Mouse (Mus musculus) forebrain, embryonic 12.5 days (tissue): Measurements from ENCODE around the gene Chl1. TPM values are rescaled to one million over a fixed set of nuclear protein-coding genes. Genes with fewer than 3 reads are reported as not detected.

Experiments used
- ATAC-seq: fragments of 200-750 bp; cut with Nextera tagmentation; 2 replicates; pipeline ENCODE4 v1.8.0; 2017; ENCODE audit warnings: moderate TSS enrichment; ENCODE audit not compliant: low FRiP score
- H3K27ac ChIP-seq: fragments of 300-500 bp; sonication (generic); 2 replicates; pipeline ENCODE4 v1.5.1; 2016; ENCODE audit warnings: mild to moderate bottlenecking
- H3K27me3 ChIP-seq: fragments of 300-500 bp; sonication (generic); 2 replicates; pipeline ENCODE4 v1.6.1; 2016; ENCODE audit warnings: mild to moderate bottlenecking
- H3K36me3 ChIP-seq: fragments of 300-500 bp; sonication (generic); replicated peaks from 2 replicates; pipeline ENCODE4 v1.6.1; 2016; ENCODE audit warnings: mild to moderate bottlenecking
- H3K4me1 ChIP-seq: fragments of 300-500 bp; sonication (generic); 2 replicates; pipeline ENCODE4 v1.6.1; 2016
- H3K4me2 ChIP-seq: fragments of 300-500 bp; sonication (generic); 2 replicates; pipeline ENCODE4 v1.6.1; 2016; ENCODE audit warnings: mild to moderate bottlenecking, moderate library complexity
- H3K4me3 ChIP-seq: fragments of 300-500 bp; sonication (generic); replicated peaks from 2 replicates; pipeline ENCODE4 v1.5.1; 2016; ENCODE audit warnings: mild to moderate bottlenecking
- H3K9ac ChIP-seq: fragments of 300-500 bp; sonication (generic); 2 replicates; pipeline ENCODE4 v1.6.1; 2016; ENCODE audit warnings: mild to moderate bottlenecking
- H3K9me3 ChIP-seq: fragments of 300-500 bp; sonication (generic); 2 replicates; pipeline ENCODE4 v1.6.1; 2016
- WGBS: fragments of 180-500 bp; shearing (Covaris S2); methylation state at CpG from one replicate; pipeline ENCODE4 v1.1.7; 2016; 5-methylcytosine and 5-hydroxymethylcytosine counted together
- polyA plus RNA-seq: library from polyadenylated mRNA; unstranded; fragments of >200 nt; fragmentation: Nextera tagmentation; extraction: Ambion mirVana; gene quantifications from 2 replicates; pipeline ENCODE4 v1.2.1, GENCODE M21; 2016

Chl1 gene
- polyA plus RNA-seq, 1 experiment from 2014 or later: 22.9 TPM

GRCm38 (mm10) chr6:103677072-103677471, 166.7 kb downstream of the Chl1 start:
- H3K4me2 ChIP-seq: no peak overlapping the region
- WGBS: 96% methylated on average over 1 of the region's 1 CpGs
- no peak overlapping the region for H3K9ac ChIP-seq
- H3K36me3 ChIP-seq: no peaks in the 10 kb centered on the region
- no peak overlapping the region for H3K4me3 ChIP-seq
- H3K4me1 ChIP-seq: peaks cover 4% of the 10 kb centered on the region; the same call in 1 of the 2 replicates
- H3K27ac ChIP-seq: no peak overlapping the region
- no peaks in the 10 kb centered on the region for H3K9me3 ChIP-seq
- ATAC-seq: no peak
- no peaks in the 10 kb centered on the region for H3K27me3 ChIP-seq

DNA sequence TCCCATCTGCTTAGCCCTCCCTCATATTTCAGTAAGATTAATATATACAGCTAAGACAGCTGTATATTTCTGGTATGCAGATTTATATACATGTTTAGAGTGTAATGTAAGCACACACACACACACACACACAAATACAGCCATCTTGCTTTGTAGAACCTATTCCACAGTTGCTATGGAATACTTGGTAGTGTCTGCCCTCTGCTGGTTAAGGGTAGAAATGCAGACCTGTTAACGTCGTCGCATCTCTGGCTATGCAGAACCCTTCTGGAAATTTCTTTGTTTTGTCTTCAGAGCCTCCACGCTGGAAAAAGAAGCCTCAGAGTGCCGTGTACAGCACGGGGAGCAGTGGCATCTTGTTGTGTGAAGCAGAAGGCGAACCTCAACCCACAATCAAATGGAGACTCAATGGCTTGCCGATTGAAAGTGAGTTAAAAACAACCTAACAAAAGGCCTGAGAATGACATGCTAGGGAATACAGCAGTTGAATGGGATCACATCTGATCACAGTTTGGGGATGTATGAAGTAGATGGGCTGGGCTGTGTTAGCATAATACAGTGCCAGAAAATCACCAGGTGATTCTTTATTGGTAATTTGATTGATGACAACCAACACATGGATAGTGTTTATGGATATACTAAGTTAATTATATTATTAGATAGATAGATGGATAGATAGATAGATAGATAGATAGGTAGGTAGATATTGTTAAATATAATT, 172.6 kb downstream of the Chl1 start:
- Histone ChIP-seq H3K27me3 (0 out of 2 replicates have a peak, but pooled peaks cover 6% of the 10 kb centered on the region), H3K9ac (no peak overlapping the region), H3K4me3 (no peak overlapping the region), H3K9me3 (no peaks in the 10 kb centered on the region), H3K4me2 (no peak overlapping the region), H3K4me1 (no peaks in the 10 kb centered on the region), H3K27ac (no peak overlapping the region), H3K36me3 (no peaks in the 10 kb centered on the region)
- 16% methylated on average over 8 of the region's 8 CpGs for WGBS
- ATAC-seq: peak; percentile 82

DNA sequence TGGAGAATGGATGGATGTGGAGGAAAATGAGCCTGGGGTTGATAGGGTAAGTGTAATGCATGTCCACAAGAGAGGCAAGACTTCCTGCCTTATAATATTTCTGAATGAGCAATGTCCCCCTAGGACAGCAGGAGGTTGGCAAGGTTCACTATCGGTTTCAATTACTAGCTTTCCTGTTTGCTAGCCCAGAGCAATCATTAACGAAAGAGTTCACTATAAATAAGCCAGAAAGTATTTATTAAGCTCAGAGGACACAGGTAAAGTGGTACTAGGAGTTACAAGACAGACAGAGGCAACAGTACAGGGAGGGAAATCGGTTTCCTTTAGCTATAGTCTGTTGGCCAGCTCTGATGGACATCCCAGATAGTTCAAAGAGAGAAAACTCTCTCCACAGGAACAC, 182.1 kb downstream of the Chl1 start:
- no peaks in the 10 kb centered on the region for H3K36me3 ChIP-seq
- no peak overlapping the region for H3K4me2 ChIP-seq
- H3K4me3 ChIP-seq: no peak overlapping the region
- H3K9ac ChIP-seq: no peak overlapping the region
- no peaks in the 10 kb centered on the region for H3K27me3 ChIP-seq
- ATAC-seq: no peak
- WGBS: 82% methylated on average over 3 of the region's 3 CpGs
- H3K27ac ChIP-seq: no peak overlapping the region
- no peaks in the 10 kb centered on the region for H3K4me1 ChIP-seq
- no peaks in the 10 kb centered on the region for H3K9me3 ChIP-seq

DNA sequence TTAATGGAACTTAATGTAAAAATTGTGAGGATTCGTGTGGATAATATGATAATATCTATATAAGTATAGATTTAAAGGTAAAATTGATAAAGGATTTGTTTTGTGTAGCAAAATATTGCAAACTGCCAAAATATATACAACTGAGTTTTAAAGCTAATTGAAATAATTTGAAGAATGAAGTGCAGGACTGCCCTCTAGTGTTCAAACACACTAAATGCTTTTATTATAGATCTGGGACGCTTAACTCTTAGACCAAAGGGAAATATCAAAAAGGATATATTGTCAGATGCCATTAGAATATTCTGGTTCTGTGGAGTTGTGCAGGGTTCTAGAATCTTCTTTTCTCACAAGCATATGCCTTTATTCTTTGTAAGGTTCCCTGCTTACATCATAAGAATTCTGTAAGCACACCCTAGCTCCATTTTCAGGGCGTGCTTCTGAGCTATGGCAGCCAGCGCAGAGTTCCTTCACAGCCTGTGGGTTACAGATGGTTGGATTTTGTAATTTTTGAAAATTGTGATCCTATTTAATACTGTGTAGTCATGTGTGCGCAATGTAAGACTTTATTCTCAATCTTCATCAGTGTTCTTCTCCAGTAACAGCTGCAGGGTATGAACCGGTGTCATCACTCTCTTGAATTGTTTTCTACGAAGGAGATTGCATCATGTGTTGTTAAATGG, 187.1 kb downstream of the Chl1 start:
- H3K36me3 ChIP-seq: no peaks in the 10 kb centered on the region
- H3K4me2 ChIP-seq: no peak overlapping the region
- WGBS: 68% methylated on average over 7 of the region's 7 CpGs
- no peaks in the 10 kb centered on the region for H3K9me3 ChIP-seq
- H3K4me1 ChIP-seq: no peaks in the 10 kb centered on the region
- H3K4me3 ChIP-seq: no peak overlapping the region
- H3K9ac ChIP-seq: no peak overlapping the region
- H3K27ac ChIP-seq: no peak overlapping the region
- ATAC-seq: peak; percentile 23; the same call in 1 of the 2 replicates
- no peaks in the 10 kb centered on the region for H3K27me3 ChIP-seq

- H3K9me3 ChIP-seq: no peaks in the 10 kb centered on the region
- no peak overlapping the region for H3K4me2 ChIP-seq
- ATAC-seq: no peak
- no peaks in the 10 kb centered on the region for H3K4me1 ChIP-seq
- no peak overlapping the region for H3K9ac ChIP-seq
- no peaks in the 10 kb centered on the region for H3K27me3 ChIP-seq
- no peak overlapping the region for H3K4me3 ChIP-seq
- H3K36me3 ChIP-seq: no peaks in the 10 kb centered on the region
- no peak overlapping the region for H3K27ac ChIP-seq
- 67% methylated on average over 1 of the region's 1 CpGs for WGBS
Observed at GRCm38 (mm10) chr6:103699482-103699881, 189.1 kb downstream of the Chl1 start.

- 93% methylated on average over 1 of the region's 1 CpGs for WGBS
- ATAC-seq: no peak
- no peaks in the 10 kb centered on the region for H3K36me3 ChIP-seq
Observed at GRCm38 (mm10) chr6:103699895-103700294, 189.5 kb downstream of the Chl1 start.

DNA sequence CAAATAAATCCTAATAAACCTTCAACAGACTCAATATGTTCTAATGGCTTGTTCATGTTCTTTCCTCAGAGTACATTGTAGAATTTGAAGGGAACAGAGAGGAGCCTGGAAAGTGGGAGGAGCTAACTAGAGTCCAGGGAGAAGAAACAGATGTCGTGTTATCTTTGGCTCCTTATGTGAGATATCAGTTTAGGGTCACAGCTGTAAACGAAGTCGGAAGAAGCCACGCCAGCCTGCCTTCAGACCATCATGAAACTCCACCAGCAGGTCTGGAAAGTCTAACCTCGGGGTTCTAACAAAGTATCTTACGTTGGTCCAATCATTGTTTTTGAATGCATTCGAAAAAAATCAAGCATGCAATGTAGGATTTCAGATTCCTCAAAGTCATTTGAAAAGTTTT, 189.9 kb downstream of the Chl1 start:
- Histone ChIP-seq H3K27me3 (no peaks in the 10 kb centered on the region), H3K36me3 (no peaks in the 10 kb centered on the region), H3K4me2 (no peak overlapping the region), H3K4me3 (no peak overlapping the region), H3K27ac (no peak overlapping the region), H3K9ac (no peak overlapping the region), H3K9me3 (no peaks in the 10 kb centered on the region), H3K4me1 (no peaks in the 10 kb centered on the region)
- 87% methylated on average over 7 of the region's 7 CpGs for WGBS
- no peak for ATAC-seq

More at GRCm38 (mm10) chr6:103699895-103700294, 189.5 kb downstream of the Chl1 start:
- H3K4me2 ChIP-seq: no peak overlapping the region
- no peak overlapping the region for H3K9ac ChIP-seq
- H3K4me3 ChIP-seq: no peak overlapping the region
- no peak overlapping the region for H3K27ac ChIP-seq
- H3K9me3 ChIP-seq: no peaks in the 10 kb centered on the region
- H3K27me3 ChIP-seq: no peaks in the 10 kb centered on the region
- no peaks in the 10 kb centered on the region for H3K4me1 ChIP-seq

- Histone ChIP-seq H3K4me2 (no peak overlapping the region), H3K36me3 (no peaks in the 10 kb centered on the region), H3K9me3 (no peaks in the 10 kb centered on the region), H3K27me3 (no peaks in the 10 kb centered on the region), H3K9ac (no peak overlapping the region), H3K4me3 (no peak overlapping the region), H3K27ac (no peak overlapping the region), H3K4me1 (no peaks in the 10 kb centered on the region)
- ATAC-seq: no peak
- WGBS: 86% methylated on average over 3 of the region's 3 CpGs
Observed at GRCm38 (mm10) chr6:103706366-103706765, 196.0 kb downstream of the Chl1 start.

DNA sequence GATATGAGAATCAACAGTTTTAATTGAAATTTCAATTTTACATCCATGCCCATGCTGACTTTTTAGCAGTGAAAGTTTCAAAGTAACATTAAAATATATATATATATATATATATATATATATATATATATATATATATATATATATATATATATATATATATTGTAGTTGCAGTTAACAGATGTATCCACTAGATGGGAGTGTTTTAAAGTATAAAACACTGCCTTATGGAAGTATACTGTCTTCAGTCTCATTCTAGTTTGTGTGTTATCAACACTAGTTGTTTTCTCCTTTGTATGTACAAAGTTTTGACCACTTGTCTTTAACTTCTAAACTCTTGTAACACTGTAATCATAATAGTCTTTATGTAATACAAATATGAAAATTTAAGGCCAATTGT, 228.9 kb downstream of the Chl1 start:
- Histone ChIP-seq H3K4me1 (no peaks in the 10 kb centered on the region), H3K9ac (no peak overlapping the region), H3K4me3 (no peak overlapping the region), H3K4me2 (no peak overlapping the region), H3K27me3 (no peaks in the 10 kb centered on the region), H3K36me3 (no peaks in the 10 kb centered on the region), H3K27ac (no peak overlapping the region), H3K9me3 (no peaks in the 10 kb centered on the region)
- ATAC-seq: 0 out of 2 replicates have a peak, but pooled peaks have one; percentile 31

DNA sequence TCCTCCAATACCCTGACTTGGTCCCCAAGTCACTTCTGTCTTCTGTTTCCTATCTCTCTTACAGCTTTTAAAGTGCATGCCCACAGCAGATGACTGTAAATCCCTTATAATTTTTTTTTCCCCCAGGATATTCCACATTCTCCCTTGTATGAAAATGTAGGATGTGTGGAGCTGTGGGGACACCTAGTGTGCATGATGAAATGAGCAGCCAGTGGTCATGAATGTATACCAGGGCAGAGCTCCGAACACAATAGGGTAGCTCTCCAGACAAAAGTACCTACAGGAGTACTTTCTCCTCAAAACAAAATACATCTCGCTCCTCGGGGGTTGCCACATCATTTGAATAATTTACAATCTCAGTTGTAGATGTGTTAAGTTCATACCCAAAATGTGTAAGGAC, 232.4 kb downstream of the Chl1 start:
- no peak overlapping the region for H3K9ac ChIP-seq
- 62% methylated on average over 3 of the region's 3 CpGs for WGBS
- 0 out of 2 replicates have a peak, but pooled peaks have one; percentile 51 for ATAC-seq
- H3K27ac ChIP-seq: no peak overlapping the region
- no peaks in the 10 kb centered on the region for H3K9me3 ChIP-seq
- no peaks in the 10 kb centered on the region for H3K36me3 ChIP-seq
- no peaks in the 10 kb centered on the region for H3K27me3 ChIP-seq
- no peaks in the 10 kb centered on the region for H3K4me1 ChIP-seq
- no peak overlapping the region for H3K4me2 ChIP-seq
- H3K4me3 ChIP-seq: no peak overlapping the region

DNA sequence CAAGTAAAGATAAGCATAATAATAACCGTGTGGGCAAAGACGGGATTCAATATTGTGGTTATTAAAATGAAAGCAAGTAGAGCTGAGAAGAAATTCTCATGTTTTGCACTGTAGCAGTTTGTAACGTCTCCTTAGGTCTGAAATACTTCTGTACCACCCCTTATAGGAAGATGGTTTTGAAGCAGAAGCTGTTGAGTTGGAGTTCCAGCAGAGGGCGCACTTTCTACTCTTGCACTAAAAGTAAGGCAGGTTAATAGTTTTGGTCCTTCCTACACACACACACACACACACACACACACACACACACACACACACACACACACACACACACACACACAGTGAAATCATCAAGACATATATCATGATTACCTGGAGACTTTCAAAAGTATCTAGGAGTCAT, 235.7 kb downstream of the Chl1 start:
- WGBS: 31% methylated on average over 4 of the region's 4 CpGs
- Histone ChIP-seq H3K4me3 (no peak overlapping the region), H3K27ac (no peak overlapping the region), H3K27me3 (no peaks in the 10 kb centered on the region), H3K36me3 (no peaks in the 10 kb centered on the region), H3K9me3 (no peaks in the 10 kb centered on the region), H3K4me2 (no peak overlapping the region), H3K9ac (no peak overlapping the region), H3K4me1 (peaks cover 4% of the 10 kb centered on the region; the same call in 1 of the 2 replicates)
- ATAC-seq: no peak

DNA sequence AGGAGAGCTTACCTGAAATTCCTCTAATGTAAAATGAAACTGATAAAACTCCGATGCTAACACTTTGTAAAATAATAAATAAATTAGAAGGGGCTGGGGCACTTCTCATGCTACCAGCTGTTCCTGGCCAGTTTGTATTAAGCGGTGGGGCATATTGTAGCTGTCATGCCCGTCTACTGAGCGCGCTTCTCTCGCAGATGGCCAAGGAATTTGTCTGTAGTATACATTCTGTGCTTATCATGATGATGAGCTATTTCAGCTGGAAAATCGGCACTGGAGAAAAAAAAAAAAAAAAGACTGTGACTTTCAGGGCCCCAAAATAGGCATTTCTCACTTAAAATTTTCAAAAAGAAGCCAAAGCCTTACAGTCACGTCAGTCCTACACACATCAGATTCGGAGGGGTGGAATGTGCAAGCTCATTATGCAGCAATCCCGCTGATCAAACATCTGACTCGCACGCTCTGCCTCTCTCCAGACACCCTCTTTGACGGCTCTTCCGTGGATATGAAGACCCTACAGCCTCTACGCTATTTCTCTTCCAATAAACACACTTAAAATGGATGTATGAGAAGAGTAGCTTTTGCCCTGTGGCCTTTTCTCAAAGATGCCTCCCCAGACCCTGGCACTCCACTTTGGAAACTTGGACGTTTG, 238.9 kb downstream of the Chl1 start:
- Histone ChIP-seq H3K9me3 (no peaks in the 10 kb centered on the region), H3K36me3 (no peaks in the 10 kb centered on the region), H3K4me3 (no peak overlapping the region), H3K27ac (no peak overlapping the region), H3K9ac (no peak overlapping the region), H3K4me1 (peaks cover 4% of the 10 kb centered on the region; the same call in 1 of the 2 replicates), H3K27me3 (no peaks in the 10 kb centered on the region), H3K4me2 (peak overlapping the region; percentile 17; the same call in 1 of the 2 replicates)
- peak; percentile 69; the same call in 1 of the 2 replicates for ATAC-seq
- 42% methylated on average over 16 of the region's 16 CpGs for WGBS
